Mouse (Mus musculus) kidney, adult 2 months (tissue): ENCODE results near the gene Tmem132c. TPM values are rescaled to one million over a fixed set of nuclear protein-coding genes. Genes with fewer than 3 reads are reported as not detected.

Source experiments
- DNase-seq: peaks from one replicate; pipeline ENCODE4 v3.0.0; 2021
- H3K27ac ChIP-seq: fragments of 200-500 bp; 2 replicates; pipeline ENCODE4 v1.5.1; 2012; ENCODE audit warnings: low read depth, low read length, control low read depth, inconsistent platforms; ENCODE audit not compliant: insufficient read depth
- H3K27me3 ChIP-seq: fragments of 200-500 bp; replicated peaks from 2 replicates; pipeline ENCODE4 v1.6.1; 2012; ENCODE audit warnings: mild to moderate bottlenecking, moderate library complexity, low read length, inconsistent platforms; ENCODE audit not compliant: control insufficient read depth, insufficient read depth
- H3K36me3 ChIP-seq: fragments of 200-500 bp; 2 replicates; pipeline ENCODE4 v1.6.1; 2012; ENCODE audit warnings: mild to moderate bottlenecking, moderate library complexity, low read length, inconsistent platforms; ENCODE audit not compliant: control insufficient read depth, insufficient read depth
- H3K4me1 ChIP-seq: fragments of 200-500 bp; 2 replicates; pipeline ENCODE4 v1.6.1; 2011; ENCODE audit warnings: low read length; ENCODE audit not compliant: control insufficient read depth, insufficient read depth
- H3K4me3 ChIP-seq: fragments of 200-500 bp; 2 replicates; pipeline ENCODE4 v1.5.1; 2011; ENCODE audit warnings: mild to moderate bottlenecking, low read depth, low read length, control low read depth; ENCODE audit not compliant: insufficient read depth
- CTCF ChIP-seq: fragments of 200-500 bp; conservative IDR thresholded peaks from 2 replicates; pipeline ENCODE4 v1.5.1; 2011; ENCODE audit warnings: low read depth, mild to moderate bottlenecking, control low read depth, low read length, moderate library complexity, mixed read lengths; ENCODE audit not compliant: insufficient read depth, insufficient read length
- POLR2A ChIP-seq: fragments of 200-500 bp; IDR thresholded peaks from one replicate; pipeline ENCODE4 v1.6.1; 2011; ENCODE audit warnings: low read depth, low read length, control low read depth
- WGBS: fragments of 180-500 bp; shearing (Covaris S2); methylation state at CpG from one replicate; pipeline ENCODE4 v1.1.7; 2018; 5-methylcytosine and 5-hydroxymethylcytosine counted together
- polyA plus RNA-seq: library from polyadenylated mRNA; depleted of rRNA; stranded (reverse); fragments of >200 nt; gene quantifications from 2 replicates; pipeline ENCODE4 v1.2.3, GENCODE M21; 2012

Tmem132c gene
- polyA plus RNA-seq, 1 experiment: 0.17 TPM

DNA sequence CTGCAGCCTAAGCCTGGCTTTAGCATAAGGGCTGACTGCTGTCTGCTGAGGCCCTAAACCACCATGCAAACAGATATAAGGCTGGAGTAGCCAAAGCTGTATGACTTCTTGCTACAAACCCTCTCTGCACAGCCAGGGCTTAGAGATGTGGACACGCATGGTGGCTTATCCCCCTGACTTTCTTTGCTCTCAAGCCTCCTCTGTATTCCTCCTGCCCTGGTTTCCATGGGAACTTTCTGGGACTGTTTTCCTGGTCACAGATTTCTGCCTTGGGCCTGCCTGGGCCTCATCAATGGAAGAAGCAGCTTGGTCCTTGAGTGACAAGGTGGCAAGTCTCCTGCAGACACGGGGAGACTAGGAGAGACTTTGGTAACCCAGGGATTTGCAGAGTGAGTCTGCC is 56.5 kb downstream of the Tmem132c start:
- Histone ChIP-seq H3K4me3 (no peak overlapping the region), H3K27me3 (no peaks in the 10 kb centered on the region), H3K4me1 (no peaks in the 10 kb centered on the region), H3K27ac (no peak overlapping the region), H3K36me3 (no peaks in the 10 kb centered on the region)
- no peak for TF ChIP-seq CTCF
- no peak for TF ChIP-seq POLR2A
- 59% methylated on average over 2 of the region's 2 CpGs for WGBS
- DNase-seq: no peak

DNA sequence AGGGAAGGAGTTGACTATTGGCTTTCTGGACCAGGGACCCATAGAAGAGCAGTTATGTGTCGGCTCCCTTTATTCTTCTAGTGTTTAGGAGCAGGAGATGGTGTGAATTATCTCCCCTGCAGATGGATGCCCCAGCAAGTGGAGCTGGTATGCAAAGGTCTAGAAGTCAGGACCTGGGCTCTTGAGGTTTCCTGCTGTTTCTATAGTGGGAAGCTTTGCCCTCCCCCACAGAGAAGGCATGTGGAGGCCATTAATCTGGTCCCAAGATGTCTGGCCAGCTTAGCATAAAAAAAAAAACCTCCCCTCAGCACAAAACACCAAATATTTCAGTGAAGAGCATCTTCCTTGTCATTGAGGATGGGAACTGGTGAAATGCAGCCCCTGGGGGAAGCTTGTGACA is 57.4 kb downstream of the Tmem132c start:
- Histone ChIP-seq H3K36me3 (no peaks in the 10 kb centered on the region), H3K27me3 (no peaks in the 10 kb centered on the region), H3K4me1 (no peaks in the 10 kb centered on the region), H3K27ac (no peak overlapping the region), H3K4me3 (no peak overlapping the region)
- DNase-seq: no peak
- TF ChIP-seq CTCF: no peak
- no peak for TF ChIP-seq POLR2A
- WGBS: 43% methylated on average over 1 of the region's 1 CpGs

DNA sequence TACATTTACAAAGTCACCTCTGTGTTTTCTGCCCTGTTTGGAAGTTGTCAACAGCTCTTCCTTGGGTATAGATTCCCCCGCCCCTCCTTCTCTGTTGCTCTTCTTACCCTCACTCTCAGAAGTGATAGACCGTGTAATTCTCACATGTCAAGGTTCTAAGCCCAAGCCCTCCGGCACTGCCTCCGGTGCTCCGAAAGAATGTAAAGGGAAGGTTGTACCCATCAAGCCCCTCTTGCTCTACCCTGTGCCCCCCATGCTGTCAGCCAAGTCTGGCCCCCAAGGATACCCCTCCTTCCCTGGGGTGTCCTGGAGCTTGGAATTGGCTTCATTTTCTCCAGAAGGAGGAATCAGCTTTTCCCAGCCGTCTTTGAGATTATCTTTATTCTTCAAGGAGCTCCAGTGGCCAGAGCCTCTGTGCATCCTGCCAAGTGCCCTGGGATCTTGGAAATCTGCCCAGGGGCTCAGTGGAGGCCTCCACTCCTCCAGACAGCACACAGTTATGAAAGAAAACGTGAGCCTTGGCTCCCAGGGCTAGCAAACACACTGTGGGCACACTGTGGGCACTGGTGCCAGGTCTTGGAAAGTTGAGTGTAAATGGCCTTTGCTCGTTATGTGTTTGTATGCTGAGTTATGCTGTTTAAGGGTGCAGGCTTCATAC is 59.1 kb downstream of the Tmem132c start:
- TF ChIP-seq CTCF: no peak
- no peak for TF ChIP-seq POLR2A
- H3K36me3 ChIP-seq: no peaks in the 10 kb centered on the region
- H3K4me1 ChIP-seq: no peaks in the 10 kb centered on the region
- H3K4me3 ChIP-seq: no peak overlapping the region
- WGBS: 28% methylated on average over 8 of the region's 8 CpGs
- DNase-seq: peak; percentile 12
- no peaks in the 10 kb centered on the region for H3K27me3 ChIP-seq
- H3K27ac ChIP-seq: no peak overlapping the region

DNA sequence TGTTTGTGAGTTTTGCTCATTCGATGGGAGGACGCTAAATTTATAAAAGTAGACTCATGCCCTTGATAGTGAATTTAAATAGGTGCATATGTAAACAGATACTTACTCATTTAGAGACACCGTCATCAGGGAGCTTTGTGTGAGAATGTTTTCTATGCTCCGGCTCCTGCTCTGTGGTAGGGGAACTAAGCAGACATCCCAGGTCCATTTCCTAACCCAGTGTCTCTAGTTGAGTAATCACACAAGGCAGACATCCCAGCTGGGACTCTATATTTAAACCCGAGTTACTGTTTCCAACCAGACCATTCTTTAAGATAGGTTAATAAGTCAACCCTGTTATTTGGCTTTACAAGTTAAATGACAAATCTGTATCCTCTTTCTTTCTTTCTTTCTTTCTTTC is 63.7 kb downstream of the Tmem132c start:
- H3K36me3 ChIP-seq: no peaks in the 10 kb centered on the region
- WGBS: 60% methylated on average over 5 of the region's 5 CpGs
- H3K27ac ChIP-seq: no peak overlapping the region
- H3K4me3 ChIP-seq: no peak overlapping the region
- TF ChIP-seq CTCF (no peak), POLR2A (no peak)
- H3K27me3 ChIP-seq: no peaks in the 10 kb centered on the region
- DNase-seq: no peak
- H3K4me1 ChIP-seq: no peaks in the 10 kb centered on the region

DNA sequence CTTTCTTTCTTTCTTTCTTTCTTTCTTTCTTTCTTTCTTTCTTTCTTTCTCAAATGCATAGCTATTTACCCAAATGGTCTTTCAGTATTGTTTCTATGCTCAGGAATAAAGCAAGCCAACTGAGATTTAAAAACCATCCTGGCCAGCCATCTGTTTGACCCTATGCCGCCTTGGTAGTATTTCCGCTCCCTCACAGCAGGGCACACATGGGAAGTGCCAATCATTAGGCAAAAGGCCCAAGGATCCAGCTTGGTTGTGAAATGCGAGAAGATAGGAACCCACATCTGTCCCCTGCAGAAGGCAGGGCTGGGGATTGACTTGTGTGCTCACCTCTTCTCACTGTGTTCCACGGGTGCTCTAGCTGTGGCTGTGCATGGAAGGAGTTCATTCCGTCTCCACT is 64.1 kb downstream of the Tmem132c start:
- Histone ChIP-seq H3K27ac (no peak overlapping the region), H3K4me3 (no peak overlapping the region), H3K27me3 (no peaks in the 10 kb centered on the region), H3K36me3 (no peaks in the 10 kb centered on the region), H3K4me1 (no peaks in the 10 kb centered on the region)
- DNase-seq: no peak
- TF ChIP-seq POLR2A: no peak
- TF ChIP-seq CTCF: no peak
- 35% methylated on average over 5 of the region's 5 CpGs for WGBS

DNA sequence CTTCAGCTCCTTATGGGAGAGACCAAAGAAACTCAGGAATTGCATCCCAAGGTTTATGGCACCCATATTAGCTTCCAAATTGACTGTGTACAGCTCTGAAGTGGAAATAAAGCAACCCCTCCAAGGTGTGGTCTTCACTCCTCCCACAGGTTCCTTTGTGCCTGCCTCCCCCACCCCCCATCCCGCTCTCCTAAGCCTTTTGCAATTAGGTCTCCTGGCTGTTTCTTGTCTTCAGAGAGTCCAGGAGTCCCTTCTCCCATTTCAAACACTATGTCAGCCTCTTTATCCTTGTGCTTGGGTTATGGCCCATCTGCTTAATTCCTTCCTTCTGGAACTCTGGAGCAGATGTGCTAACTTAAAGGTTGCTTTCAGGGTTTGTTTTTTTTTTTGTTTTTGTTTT is 65.1 kb downstream of the Tmem132c start:
- H3K27me3 ChIP-seq: no peaks in the 10 kb centered on the region
- TF ChIP-seq CTCF (no peak), POLR2A (no peak)
- no peak overlapping the region for H3K27ac ChIP-seq
- H3K4me3 ChIP-seq: no peak overlapping the region
- no peak for DNase-seq
- WGBS: 26% methylated on average over 1 of the region's 1 CpGs
- no peaks in the 10 kb centered on the region for H3K4me1 ChIP-seq
- no peaks in the 10 kb centered on the region for H3K36me3 ChIP-seq

DNA sequence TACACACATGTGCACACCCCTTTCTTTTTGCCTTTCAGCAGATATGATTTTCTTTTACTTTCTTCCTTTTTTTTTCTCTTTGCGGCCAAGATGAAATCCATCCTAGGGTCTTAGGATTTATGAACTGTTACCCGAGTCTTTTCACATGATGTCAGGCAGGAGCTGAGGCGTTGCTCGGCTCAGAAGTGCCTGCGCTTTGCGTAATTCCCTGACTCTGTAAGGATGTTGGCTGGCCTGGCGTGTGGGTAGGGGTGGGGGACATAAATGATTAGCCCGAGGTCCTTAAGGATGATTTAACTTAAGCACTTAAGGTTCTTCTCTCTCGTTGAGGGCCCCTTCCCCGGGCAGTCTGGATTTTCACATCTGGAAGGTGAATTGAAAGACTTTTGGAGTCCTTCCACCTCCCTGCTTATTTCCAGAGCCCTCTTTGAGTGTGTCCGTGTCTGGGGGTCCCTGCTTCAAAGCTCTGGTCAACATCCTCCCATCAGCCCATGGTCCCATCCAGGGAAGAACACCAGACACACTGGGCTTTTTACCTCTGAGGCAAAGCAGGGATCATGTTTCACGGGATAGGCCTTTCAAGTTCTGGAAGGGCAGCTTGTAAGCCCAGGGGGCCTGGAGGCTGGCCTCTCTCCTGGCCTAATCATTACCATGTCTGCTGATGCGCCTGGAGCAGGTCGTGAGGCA is 68.9 kb downstream of the Tmem132c start:
- DNase-seq: no peak
- TF ChIP-seq POLR2A (no peak), CTCF (no peak)
- Histone ChIP-seq H3K27ac (no peak overlapping the region), H3K27me3 (no peaks in the 10 kb centered on the region), H3K4me3 (no peak overlapping the region), H3K36me3 (no peaks in the 10 kb centered on the region), H3K4me1 (no peaks in the 10 kb centered on the region)
- WGBS: 21% methylated on average over 14 of the region's 14 CpGs
